Mouse (Mus musculus): ENCODE results near the gene H1foo.

H1foo gene

GRCm38 (mm10) chr6:115944638-115945037, at the start of gene H1foo:
H1foo (plus strand) TSS chr6:115944938.
- no peak for DNase-seq (ENCODE audit: low spot score in 2 of 2)

GRCm38 (mm10) chr6:115896346-115896745, 48.4 kb upstream of the H1foo start:
- DNase-seq (ENCODE audit: low spot score in 2 of 2) = no peak

GRCm38 (mm10) chr6:115897117-115897516, 47.6 kb upstream of the H1foo start:
- no peak for DNase-seq (ENCODE audit: low spot score in 2 of 2)

- no peak for DNase-seq (ENCODE audit: low spot score in 2 of 2)
These were observed 46.7 kb upstream of the H1foo start for GRCm38 (mm10) chr6:115897926-115898520.

GRCm38 (mm10) chr6:115901062-115901461, 43.7 kb upstream of the H1foo start:
- DNase-seq (ENCODE audit: low spot score in 2 of 2) = peak; percentile 52 to 71

- DNase-seq (ENCODE audit: low spot score in 2 of 2) = no peak
These were observed 43.2 kb upstream of the H1foo start for GRCm38 (mm10) chr6:115901489-115901931.

- no peak for DNase-seq (ENCODE audit: low spot score in 2 of 2)
These were observed 42.2 kb upstream of the H1foo start for GRCm38 (mm10) chr6:115902545-115902944.

- no peak for DNase-seq (ENCODE audit: low spot score in 2 of 2)
These were observed 39.2 kb upstream of the H1foo start for GRCm38 (mm10) chr6:115905568-115905967.

GRCm38 (mm10) chr6:115906455-115906854, 38.3 kb upstream of the H1foo start:
- DNase-seq (ENCODE audit: low spot score in 2 of 2) = no peak

- DNase-seq (ENCODE audit: low spot score in 2 of 2) = no peak
These were observed 37.9 kb upstream of the H1foo start for GRCm38 (mm10) chr6:115906871-115907270.

- DNase-seq (ENCODE audit: low spot score in 2 of 2) = no peak
These were observed 36.2 kb upstream of the H1foo start for GRCm38 (mm10) chr6:115908421-115908982.

- peak in 1 of 2 experiments; percentile 36 for DNase-seq (ENCODE audit: low spot score in 2 of 2)
These were observed 35.7 kb upstream of the H1foo start for GRCm38 (mm10) chr6:115909052-115909451.

GRCm38 (mm10) chr6:115909940-115910339, 34.8 kb upstream of the H1foo start:
- DNase-seq (ENCODE audit: low spot score in 2 of 2) = no peak

- DNase-seq (ENCODE audit: low spot score in 2 of 2) = no peak
These were observed 33.0 kb upstream of the H1foo start for GRCm38 (mm10) chr6:115911763-115912162.

GRCm38 (mm10) chr6:115913482-115913881, 31.3 kb upstream of the H1foo start:
- no peak for DNase-seq (ENCODE audit: low spot score in 2 of 2)

- DNase-seq (ENCODE audit: low spot score in 2 of 2) = no peak
These were observed 30.1 kb upstream of the H1foo start for GRCm38 (mm10) chr6:115914511-115915202.

GRCm38 (mm10) chr6:115915601-115916445, 28.9 kb upstream of the H1foo start:
- no peak for DNase-seq (ENCODE audit: low spot score in 2 of 2)

- no peak for DNase-seq (ENCODE audit: low spot score in 2 of 2)
These were observed 28.1 kb upstream of the H1foo start for GRCm38 (mm10) chr6:115916611-115917010.

- no peak for DNase-seq (ENCODE audit: low spot score in 2 of 2)
These were observed 26.1 kb upstream of the H1foo start for GRCm38 (mm10) chr6:115918615-115919014.

GRCm38 (mm10) chr6:115919876-115920275, 24.9 kb upstream of the H1foo start:
- DNase-seq (ENCODE audit: low spot score in 2 of 2) = no peak

GRCm38 (mm10) chr6:115924829-115925228, 19.9 kb upstream of the H1foo start:
- no peak for DNase-seq (ENCODE audit: low spot score in 2 of 2)

- DNase-seq (ENCODE audit: low spot score in 2 of 2) = no peak
These were observed 18.3 kb upstream of the H1foo start for GRCm38 (mm10) chr6:115926416-115926815.
